Mouse (Mus musculus) myocyte (in vitro differentiated cells): ENCODE data around the gene Kalrn. TPM values are rescaled to one million over a fixed set of nuclear protein-coding genes. Genes with fewer than 3 reads are reported as not detected.

Source experiments
- H3K27me3 ChIP-seq: one replicate; pipeline ENCODE4 v1.6.1; 2011; ENCODE audit not compliant: control insufficient read depth, insufficient read depth, insufficient read length
- H3K36me3 ChIP-seq: one replicate; pipeline ENCODE4 v1.6.1; 2011; ENCODE audit not compliant: control insufficient read depth, insufficient read depth
- H3K4me2 ChIP-seq: one replicate; pipeline ENCODE4 v1.6.1; 2011; ENCODE audit warnings: low read depth, control low read depth
- H3K4me3 ChIP-seq: one replicate; pipeline ENCODE4 v1.5.1; 2011; ENCODE audit warnings: mild to moderate bottlenecking, control low read depth, moderate library complexity
- H3K79me2 ChIP-seq: one replicate; pipeline ENCODE4 v1.6.1; 2011; ENCODE audit not compliant: control insufficient read depth, insufficient read depth
- H3ac ChIP-seq: one replicate; pipeline ENCODE4 v1.6.1; 2011; ENCODE audit not compliant: control insufficient read depth, insufficient read length
- CEBPB ChIP-seq: IDR thresholded peaks from 2 replicates; pipeline ENCODE4 v1.6.1; 2011; ENCODE audit warnings: mild to moderate bottlenecking, moderate library complexity; ENCODE audit not compliant: poor library complexity, insufficient read depth, severe bottlenecking
- E2F4 ChIP-seq: IDR thresholded peaks from one replicate; pipeline ENCODE4 v1.6.1; 2011; ENCODE audit warnings: mild to moderate bottlenecking, control low read depth, moderate library complexity; ENCODE audit not compliant: insufficient read depth
- MAX ChIP-seq: IDR thresholded peaks from one replicate; pipeline ENCODE4 v1.6.1; 2011; ENCODE audit warnings: low read depth, mild to moderate bottlenecking, control low read depth
- MYOD1 ChIP-seq, 3 experiments: IDR thresholded peaks; one replicate each; pipeline ENCODE4 v1.6.1; 2011; ENCODE audit warnings: control low read depth in 2 of 3, low read depth in 2 of 3, mild to moderate bottlenecking in 2 of 3, moderate library complexity in 1 of 3; ENCODE audit not compliant: insufficient read length in 2 of 3, control insufficient read depth in 1 of 3
- MYOG ChIP-seq, 3 experiments: IDR thresholded peaks; one replicate each; pipeline ENCODE4 v1.6.1; 2011; ENCODE audit warnings: control low read depth in 2 of 3, low read depth in 2 of 3, mild to moderate bottlenecking in 2 of 3; ENCODE audit not compliant: insufficient read length in 2 of 3, control insufficient read depth in 1 of 3, insufficient read depth in 1 of 3
- POLR2A ChIP-seq: IDR thresholded peaks from one replicate; pipeline ENCODE4 v1.6.1; 2011; ENCODE audit warnings: low read depth, mild to moderate bottlenecking, control low read depth, moderate library complexity; ENCODE audit not compliant: insufficient read length
- POLR2AphosphoS2 ChIP-seq: IDR thresholded peaks from one replicate; pipeline ENCODE4 v1.6.1; 2011; ENCODE audit warnings: low read depth, control low read depth; ENCODE audit not compliant: insufficient read length
- REST ChIP-seq: IDR thresholded peaks from one replicate; pipeline ENCODE4 v1.6.1; 2011; ENCODE audit warnings: mild to moderate bottlenecking, control low read depth, moderate library complexity; ENCODE audit not compliant: insufficient read depth, insufficient read length
- SRF ChIP-seq: IDR thresholded peaks from one replicate; pipeline ENCODE4 v1.6.1; 2011; ENCODE audit warnings: low read depth; ENCODE audit not compliant: control insufficient read depth, insufficient read length
- TCF12 ChIP-seq: IDR thresholded peaks from one replicate; pipeline ENCODE4 v1.6.1; 2011; ENCODE audit warnings: mild to moderate bottlenecking, control low read depth; ENCODE audit not compliant: poor library complexity, insufficient read depth, severe bottlenecking
- TCF3 ChIP-seq: IDR thresholded peaks from one replicate; pipeline ENCODE4 v1.6.1; 2011; ENCODE audit warnings: low read depth, control low read depth; ENCODE audit not compliant: insufficient read length
- USF1 ChIP-seq: IDR thresholded peaks from one replicate; pipeline ENCODE4 v1.6.1; 2011; ENCODE audit warnings: low read depth, mild to moderate bottlenecking, control low read depth, moderate library complexity
- polyA plus RNA-seq: library from polyadenylated mRNA; unstranded; fragments of >200 nt; fragmentation: generic; extraction: Trizol; gene quantifications from one replicate; pipeline ENCODE4 v1.2.1, GENCODE M21; 2012; ENCODE audit warnings: missing spikeins

The Kalrn gene
- polyA plus RNA-seq, 1 experiment: 5.5 TPM

DNA sequence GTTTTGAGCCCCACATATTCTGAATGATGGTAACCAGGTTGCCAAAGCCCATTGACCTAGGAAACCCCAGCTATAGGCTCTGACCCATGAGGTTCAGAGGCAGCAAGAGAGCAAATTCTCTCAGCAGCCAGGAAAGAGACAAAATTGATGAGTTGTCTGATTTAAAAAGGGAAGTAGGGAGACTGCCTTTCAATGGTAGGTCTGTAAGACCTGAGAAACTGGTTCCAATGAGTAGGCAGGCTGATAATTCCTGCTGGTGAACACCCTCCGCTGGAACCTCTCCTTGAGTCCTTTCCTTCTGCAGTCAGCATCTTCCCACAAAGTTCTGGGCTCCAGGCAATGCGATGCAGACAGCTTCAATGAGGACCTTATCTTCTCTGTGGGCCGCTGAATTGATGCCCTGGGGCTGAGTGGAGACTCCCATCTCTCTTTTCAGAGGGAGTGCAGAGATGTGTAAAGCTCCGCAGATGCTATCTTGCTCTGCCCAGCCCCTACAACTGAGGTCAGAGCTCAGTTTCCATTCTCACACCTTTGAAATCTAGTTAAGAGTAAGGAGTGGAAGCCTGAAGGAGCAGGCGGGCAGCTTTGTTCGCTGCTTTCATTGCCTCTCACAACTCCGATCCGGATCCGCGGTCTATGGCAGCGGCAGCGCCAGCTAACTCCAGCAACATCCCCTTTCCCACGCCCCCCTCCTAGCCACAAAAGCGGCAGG lies 479.4 kb downstream of the Kalrn start:
- H3K27me3 ChIP-seq: no peaks in the 10 kb centered on the region
- no peak overlapping the region for H3K4me3 ChIP-seq

DNA sequence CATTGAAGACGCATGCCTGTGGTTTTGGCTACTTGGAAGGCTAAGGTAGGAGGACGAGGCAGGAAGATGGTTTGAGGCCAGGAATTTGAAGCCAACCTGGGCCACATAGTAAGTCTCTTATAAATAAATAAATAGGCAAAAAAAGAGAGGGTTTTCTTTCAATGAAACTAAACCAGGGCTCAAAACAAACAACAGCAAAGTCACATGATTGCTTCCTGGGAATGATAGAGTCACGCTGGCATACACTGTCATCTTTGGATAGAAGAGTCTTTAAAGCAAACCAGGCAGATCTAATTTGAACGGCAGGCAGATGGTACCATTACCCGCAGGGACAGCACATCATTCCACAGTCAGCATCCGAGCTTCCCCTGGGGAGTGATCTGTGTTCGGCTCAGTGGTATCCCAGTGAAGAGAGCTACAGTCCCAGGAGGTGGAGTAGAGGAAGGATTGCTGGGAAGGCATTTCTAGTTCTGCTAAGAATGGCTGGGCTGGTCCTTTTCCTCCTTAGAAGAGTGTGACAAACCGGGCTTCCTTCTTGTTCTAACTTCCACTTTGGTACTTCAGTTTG lies 483.7 kb downstream of the Kalrn start:
- H3ac ChIP-seq: no peak overlapping the region
- no peaks in the 10 kb centered on the region for H3K79me2 ChIP-seq
- peak overlapping the region; percentile 53 for H3K4me2 ChIP-seq
- H3K36me3 ChIP-seq: no peaks in the 10 kb centered on the region
- H3K4me3 ChIP-seq: no peak overlapping the region
- no peaks in the 10 kb centered on the region for H3K27me3 ChIP-seq
- TF ChIP-seq MYOG (IDR thresholded peaks at IDR 0.05; ENCODE audit: control insufficient read depth in 1 of 3, insufficient read depth in 1 of 3, insufficient read length in 2 of 3, low read depth in 2 of 3): no peak
- TF ChIP-seq USF1: peak; percentile 54

More for the DNA sequence above, 479.4 kb downstream of the Kalrn start:
- TF ChIP-seq CEBPB (no peak), SRF (no peak), USF1 (no peak), MYOG (IDR thresholded peaks at IDR 0.05; ENCODE audit: control insufficient read depth in 1 of 3, insufficient read depth in 1 of 3, insufficient read length in 2 of 3, low read depth in 2 of 3) (no peak), E2F4 (no peak), MYOD1 (IDR thresholded peaks at IDR 0.05; ENCODE audit: control insufficient read depth in 1 of 3, insufficient read length in 2 of 3, low read depth in 2 of 3) (no peak), POLR2AphosphoS2 (no peak), MAX (no peak), POLR2A (no peak), TCF12 (no peak), TCF3 (no peak), REST (no peak)
- Histone ChIP-seq H3K4me2 (no peak overlapping the region), H3K79me2 (no peaks in the 10 kb centered on the region), H3K36me3 (no peaks in the 10 kb centered on the region), H3ac (no peak overlapping the region)

DNA sequence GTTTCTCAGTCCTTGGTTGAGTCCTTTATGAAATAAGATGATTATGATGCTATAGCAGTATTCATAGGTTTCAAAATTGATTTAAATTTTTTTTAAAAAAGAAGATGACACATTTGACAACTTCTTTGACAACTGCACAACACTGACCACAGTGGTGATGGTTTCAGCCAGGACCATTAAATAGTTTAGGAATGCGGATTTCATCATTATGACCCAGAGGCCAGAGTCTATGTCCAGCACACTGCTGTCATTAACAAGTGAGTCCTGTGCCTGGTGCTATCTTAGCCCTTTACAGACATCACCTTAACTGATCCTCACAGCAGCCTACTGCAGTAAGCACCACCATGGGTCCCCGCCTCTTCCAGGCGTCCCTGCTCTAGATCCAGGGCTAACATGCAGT lies 484.3 kb downstream of the Kalrn start:
- Histone ChIP-seq H3K79me2 (no peaks in the 10 kb centered on the region), H3K36me3 (no peaks in the 10 kb centered on the region), H3ac (no peak overlapping the region), H3K4me3 (no peak overlapping the region), H3K27me3 (no peaks in the 10 kb centered on the region), H3K4me2 (peak overlapping the region; percentile 53)
- TF ChIP-seq E2F4 (no peak), CEBPB (peak; percentile 60; the same call in 1 of the 2 replicates), MYOD1 (IDR thresholded peaks at IDR 0.05; ENCODE audit: control insufficient read depth in 1 of 3, insufficient read length in 2 of 3, low read depth in 2 of 3) (no peak)

DNA sequence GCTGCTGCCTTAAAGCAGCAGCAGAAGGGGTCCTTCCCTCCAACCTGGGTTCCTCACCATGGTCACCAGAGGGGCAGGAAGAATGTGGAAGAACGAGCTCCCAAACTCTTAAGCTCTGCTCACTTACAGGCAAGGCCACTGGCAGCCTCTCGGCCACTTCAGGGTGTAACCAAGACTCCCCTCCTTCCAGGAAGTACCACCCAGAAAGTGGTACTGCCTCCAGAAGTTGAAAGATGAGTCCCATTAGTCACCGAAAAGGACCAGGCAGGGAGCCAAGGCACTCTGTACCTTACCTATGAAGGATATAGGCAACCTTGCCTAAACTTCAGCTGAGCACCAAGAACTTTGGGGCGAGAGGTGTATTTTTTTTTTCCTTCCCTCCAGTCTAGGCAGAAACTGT lies 485.0 kb downstream of the Kalrn start:
- Histone ChIP-seq H3K27me3 (no peaks in the 10 kb centered on the region), H3K4me3 (no peak overlapping the region), H3ac (no peak overlapping the region), H3K79me2 (no peaks in the 10 kb centered on the region), H3K4me2 (peak overlapping the region; percentile 14), H3K36me3 (no peaks in the 10 kb centered on the region)
- TF ChIP-seq CEBPB (no peak), E2F4 (no peak), TCF3 (no peak), TCF12 (no peak), MYOG (IDR thresholded peaks at IDR 0.05; ENCODE audit: control insufficient read depth in 1 of 3, insufficient read depth in 1 of 3, insufficient read length in 2 of 3, low read depth in 2 of 3) (no peak), USF1 (no peak), POLR2A (no peak), MYOD1 (IDR thresholded peaks at IDR 0.05; ENCODE audit: control insufficient read depth in 1 of 3, insufficient read length in 2 of 3, low read depth in 2 of 3) (no peak), REST (no peak), POLR2AphosphoS2 (no peak), MAX (no peak), SRF (no peak)

DNA sequence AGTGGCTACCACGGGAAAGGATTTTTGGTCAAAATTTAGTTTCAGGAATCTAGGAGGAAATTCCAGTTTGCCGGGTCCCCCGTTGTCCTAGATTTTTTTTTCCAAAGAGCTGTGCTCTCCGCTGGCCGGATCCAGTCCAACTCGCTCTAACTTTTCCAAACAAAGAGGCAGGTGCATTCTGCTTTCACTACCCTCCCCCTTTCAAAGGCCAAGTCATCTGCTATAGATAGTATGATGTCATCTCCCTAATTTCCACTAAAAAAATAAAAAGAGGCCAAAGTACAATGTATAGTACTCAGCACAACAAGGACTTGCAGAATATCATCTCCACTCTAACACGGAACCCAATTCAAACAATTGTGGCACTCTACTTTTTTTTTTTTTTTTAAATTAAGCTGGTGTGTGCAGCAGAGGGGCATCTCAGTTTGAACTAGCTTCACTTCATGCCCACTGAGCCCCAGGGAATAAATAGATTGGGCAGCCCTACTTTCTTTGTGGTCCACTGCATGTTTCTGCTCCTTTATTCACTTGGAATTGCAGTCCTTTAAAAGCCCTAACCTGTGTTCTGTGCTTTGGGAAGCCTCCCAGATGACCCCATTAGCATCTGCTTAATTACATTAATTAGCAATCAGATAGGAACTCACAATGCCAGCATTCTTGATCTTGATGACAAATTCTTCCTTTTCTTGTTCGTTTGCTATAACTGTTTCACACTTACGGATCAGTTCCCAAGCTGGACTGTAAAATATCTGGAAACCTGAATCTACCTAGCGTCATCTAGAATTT lies 489.0 kb downstream of the Kalrn start:
- TF ChIP-seq CEBPB: no peak
- TF ChIP-seq TCF12: no peak
- no peak for TF ChIP-seq USF1
- TF ChIP-seq MYOD1 (IDR thresholded peaks at IDR 0.05; ENCODE audit: control insufficient read depth in 1 of 3, insufficient read length in 2 of 3, low read depth in 2 of 3): no peak
- TF ChIP-seq E2F4: no peak
- no peak for TF ChIP-seq MYOG (IDR thresholded peaks at IDR 0.05; ENCODE audit: control insufficient read depth in 1 of 3, insufficient read depth in 1 of 3, insufficient read length in 2 of 3, low read depth in 2 of 3)
- no peak for TF ChIP-seq REST
- TF ChIP-seq SRF: no peak
- no peak for TF ChIP-seq POLR2A
- no peak for TF ChIP-seq MAX
- no peak for TF ChIP-seq TCF3
- TF ChIP-seq POLR2AphosphoS2: no peak

More for the DNA sequence above, 489.0 kb downstream of the Kalrn start:
- Histone ChIP-seq H3K4me3 (no peak overlapping the region), H3ac (no peak overlapping the region), H3K4me2 (no peak overlapping the region), H3K79me2 (no peaks in the 10 kb centered on the region), H3K27me3 (no peaks in the 10 kb centered on the region), H3K36me3 (no peaks in the 10 kb centered on the region)
